ENCODE assay signal across 19 mouse cellular contexts in the genomic region with DNA sequence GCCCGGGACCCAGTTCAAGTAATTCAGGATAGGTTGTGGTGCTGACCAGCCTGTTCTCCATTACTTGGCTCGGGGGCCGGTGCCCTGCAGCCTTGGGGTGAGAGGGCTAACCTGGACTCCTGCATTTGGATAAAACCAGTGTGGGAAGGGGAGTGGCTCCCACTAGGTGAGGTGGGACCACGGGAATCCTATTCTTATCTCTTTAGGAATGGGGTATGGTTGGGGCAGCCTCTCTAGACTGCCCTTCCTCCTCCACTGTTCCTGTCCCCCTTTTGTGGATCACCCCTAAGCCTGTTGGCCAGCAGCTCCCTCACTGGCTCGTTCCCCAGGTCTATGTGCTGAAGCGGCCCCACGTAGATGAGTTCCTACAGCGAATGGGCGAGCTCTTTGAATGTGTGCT. TPM values are rescaled to one million over a fixed set of nuclear protein-coding genes. Genes with fewer than 3 reads are reported as not detected.
DNase-seq lines count a peak whose midpoint lies in the region; ATAC-seq lines count a peak whose summit lies in the region.
"Had no signal": no experiment of that assay in that cellular context is flagged by ENCODE, and none has a peak within 500 bp of the region (broad histone marks: within the 10 kb centered on the region; RNA-seq: fewer than 3 reads in every experiment).

No protein-coding gene starts in this region.

- H3K9me3 ChIP-seq in heart, embryonic 13.5 days, result no peaks in the 10 kb centered on the region
- no peaks in the 10 kb centered on the region for H3K9me3 ChIP-seq in heart, embryonic 10.5 days
- no peaks in the 10 kb centered on the region for H3K9me3 ChIP-seq in midbrain, embryonic 10.5 days (replicated peaks)
- H3K9me3 ChIP-seq in midbrain, embryonic 13.5 days, result no peaks in the 10 kb centered on the region
- H3K9me3 ChIP-seq in liver, embryonic 15.5 days (replicated peaks), result no peaks in the 10 kb centered on the region

- H3K4me2 ChIP-seq in heart, embryonic 13.5 days, result no peak overlapping the region
- no peak overlapping the region for H3K4me2 ChIP-seq in midbrain, embryonic 13.5 days (replicated peaks)
- no peak overlapping the region for H3K4me2 ChIP-seq in liver, embryonic 15.5 days
- H3K4me2 ChIP-seq: hindbrain, embryonic 14.5 days had no signal

- H3K36me3 ChIP-seq in heart, embryonic 13.5 days, result peaks cover 26% of the 10 kb centered on the region
- peaks cover 28% of the 10 kb centered on the region for H3K36me3 ChIP-seq in heart, embryonic 10.5 days
- peaks cover 30% of the 10 kb centered on the region for H3K36me3 ChIP-seq in midbrain, embryonic 10.5 days
- H3K36me3 ChIP-seq in midbrain, embryonic 13.5 days, result peaks cover 20% of the 10 kb centered on the region
- peaks cover 25% of the 10 kb centered on the region for H3K36me3 ChIP-seq in liver, embryonic 15.5 days (replicated peaks)

- peaks cover 44% of the 10 kb centered on the region for H3K4me1 ChIP-seq in heart, embryonic 13.5 days
- peaks cover 54% of the 10 kb centered on the region for H3K4me1 ChIP-seq in heart, embryonic 10.5 days
- H3K4me1 ChIP-seq in midbrain, embryonic 10.5 days, result peaks cover 67% of the 10 kb centered on the region
- peaks cover 50% of the 10 kb centered on the region for H3K4me1 ChIP-seq in midbrain, embryonic 13.5 days (replicated peaks)
- peaks cover 76% of the 10 kb centered on the region for H3K4me1 ChIP-seq in liver, embryonic 15.5 days (replicated peaks)

- WGBS in heart, embryonic 13.5 days, result 84% methylated on average over 9 of the region's 9 CpGs
- WGBS in heart, embryonic 10.5 days, result 87% methylated on average over 9 of the region's 9 CpGs
- WGBS in midbrain, embryonic 10.5 days, result 94% methylated on average over 9 of the region's 9 CpGs
- WGBS in midbrain, embryonic 13.5 days, result 96% methylated on average over 9 of the region's 9 CpGs
- WGBS in liver, embryonic 15.5 days (ENCODE audit: insufficient replicate concordance), result 80% methylated on average over 9 of the region's 9 CpGs

- no peak overlapping the region for H3K27ac ChIP-seq in heart, embryonic 13.5 days (replicated peaks)
- no peak overlapping the region for H3K27ac ChIP-seq in heart, embryonic 10.5 days
- no peak overlapping the region for H3K27ac ChIP-seq in midbrain, embryonic 10.5 days (replicated peaks)
- H3K27ac ChIP-seq in midbrain, embryonic 13.5 days, result no peak overlapping the region
- H3K27ac ChIP-seq in liver, embryonic 15.5 days (replicated peaks), result peak overlapping the region; percentile 16
- H3K27ac ChIP-seq: hindbrain, embryonic 14.5 days had no signal

- ATAC-seq in heart, embryonic 13.5 days (ENCODE audit: extremely low read depth, insufficient number of reproducible peaks, low FRiP score, low TSS enrichment), result no peak
- no peak for ATAC-seq in midbrain, embryonic 13.5 days
- ATAC-seq in liver, embryonic 15.5 days (ENCODE audit: insufficient read depth), result no peak
- ATAC-seq: forebrain, embryonic 14.5 days had no signal

- H3K27me3 ChIP-seq in heart, embryonic 13.5 days (replicated peaks), result no peaks in the 10 kb centered on the region
- no peaks in the 10 kb centered on the region for H3K27me3 ChIP-seq in heart, embryonic 10.5 days (ENCODE audit: insufficient read depth, poor library complexity, severe bottlenecking)
- H3K27me3 ChIP-seq in midbrain, embryonic 10.5 days (ENCODE audit: low read depth, poor library complexity, severe bottlenecking), result peaks cover 17% of the 10 kb centered on the region
- peaks cover 17% of the 10 kb centered on the region for H3K27me3 ChIP-seq in midbrain, embryonic 13.5 days
- no peaks in the 10 kb centered on the region for H3K27me3 ChIP-seq in liver, embryonic 15.5 days

- 0 out of 2 replicates have a peak overlapping the region, but pooled peaks have one; percentile 8 for H3K9ac ChIP-seq in heart, embryonic 13.5 days
- no peak overlapping the region for H3K9ac ChIP-seq in midbrain, embryonic 13.5 days (replicated peaks)
- H3K9ac ChIP-seq in liver, embryonic 15.5 days, result no peak overlapping the region
- H3K9ac ChIP-seq: hindbrain, embryonic 14.5 days; lung, embryonic 14.5 days had no signal

- H3K4me3 ChIP-seq in heart, embryonic 13.5 days, result no peak overlapping the region
- no peak overlapping the region for H3K4me3 ChIP-seq in heart, embryonic 10.5 days
- 0 out of 2 replicates have a peak overlapping the region, but pooled peaks have one; percentile 97 for H3K4me3 ChIP-seq in midbrain, embryonic 10.5 days
- H3K4me3 ChIP-seq in midbrain, embryonic 13.5 days (replicated peaks), result no peak overlapping the region
- H3K4me3 ChIP-seq in liver, embryonic 15.5 days (replicated peaks), result no peak overlapping the region

- peak; percentile 20 for DNase-seq in cerebellum, adult 8-10 months
- DNase-seq in cerebellum, postnatal 14 days, result no peak
- DNase-seq in heart, embryonic 10.5 days (ENCODE audit: low spot score), result no peak
- no peak for DNase-seq in midbrain, embryonic 10.5 days (ENCODE audit: low spot score)
- no peak for DNase-seq in lung, postnatal 14 days
- DNase-seq: cerebellum, postnatal 25 days; gastrocnemius, postnatal 25 days; heart, postnatal 10 days; kidney, adult 18-20 months; layer of hippocampus, adult 9-11 months; lung, embryonic 14.5 days; lung, postnatal 4 days; thymus, postnatal 14 days had no signal

RNA-seq across cellular contexts. Expression of a gene that starts 3.0 kb away (rescaled TPM):
- 57.3 and 60.4 TPM in 2 replicates for polyA plus RNA-seq in heart, embryonic 13.5 days (2015; fragmentation: Nextera tagmentation; extraction: Ambion mirVana)
- polyA plus RNA-seq in heart, embryonic 10.5 days (2016; fragmentation: Nextera tagmentation; extraction: Ambion mirVana), result 55.9 and 69.2 TPM in 2 replicates
- 31.8 and 34.4 TPM in 2 replicates for polyA plus RNA-seq in midbrain, embryonic 10.5 days (2016; fragmentation: Nextera tagmentation; extraction: Ambion mirVana)
- polyA plus RNA-seq in midbrain, embryonic 13.5 days (2015; fragmentation: Nextera tagmentation; extraction: Ambion mirVana), result 17.2 and 18.6 TPM in 2 replicates
- 44.8 and 48.4 TPM in 2 replicates for polyA plus RNA-seq in liver, embryonic 15.5 days (2015; fragmentation: Nextera tagmentation; extraction: Ambion mirVana)

RNA-seq across cellular contexts. Expression of a gene that starts 14.9 kb away (rescaled TPM):
- 0.19 and 0.45 TPM in 2 replicates for polyA plus RNA-seq in heart, embryonic 13.5 days (2015; fragmentation: Nextera tagmentation; extraction: Ambion mirVana)
- 0.94 and 1.1 TPM in 2 replicates for polyA plus RNA-seq in heart, embryonic 10.5 days (2016; fragmentation: Nextera tagmentation; extraction: Ambion mirVana)
- polyA plus RNA-seq in midbrain, embryonic 10.5 days (2016; fragmentation: Nextera tagmentation; extraction: Ambion mirVana), result 0.15 and 0.25 TPM in 2 replicates
- polyA plus RNA-seq in midbrain, embryonic 13.5 days (2015; fragmentation: Nextera tagmentation; extraction: Ambion mirVana), result 0.20 and 0.30 TPM in 2 replicates
- 0.76 and 0.99 TPM in 2 replicates for polyA plus RNA-seq in liver, embryonic 15.5 days (2015; fragmentation: Nextera tagmentation; extraction: Ambion mirVana)
- polyA plus RNA-seq: erythroblast, embryonic 14.5 days had no signal

RNA-seq across cellular contexts. Expression of a gene that starts 19.3 kb away (rescaled TPM):
- 2.8 and 3.1 TPM in 2 replicates for polyA plus RNA-seq in heart, embryonic 13.5 days (2015; fragmentation: Nextera tagmentation; extraction: Ambion mirVana)
- polyA plus RNA-seq in heart, embryonic 10.5 days (2016; fragmentation: Nextera tagmentation; extraction: Ambion mirVana), result 1.1 and 1.6 TPM in 2 replicates
- 1.4 and 2.2 TPM in 2 replicates for polyA plus RNA-seq in midbrain, embryonic 10.5 days (2016; fragmentation: Nextera tagmentation; extraction: Ambion mirVana)
- polyA plus RNA-seq in midbrain, embryonic 13.5 days (2015; fragmentation: Nextera tagmentation; extraction: Ambion mirVana), result 0.94 and 2.9 TPM in 2 replicates
- polyA plus RNA-seq in liver, embryonic 15.5 days (2015; fragmentation: Nextera tagmentation; extraction: Ambion mirVana), result 14.0 and 17.0 TPM in 2 replicates

RNA-seq across cellular contexts. Expression of a gene that starts 32.4 kb away (rescaled TPM):
- polyA plus RNA-seq in heart, embryonic 13.5 days (2015; fragmentation: Nextera tagmentation; extraction: Ambion mirVana), result 0.33 and 0.38 TPM in 2 replicates
- 0.20 and 0.28 TPM in 2 replicates for polyA plus RNA-seq in heart, embryonic 10.5 days (2016; fragmentation: Nextera tagmentation; extraction: Ambion mirVana)
- 0.12 and 0.22 TPM in 2 replicates for polyA plus RNA-seq in midbrain, embryonic 10.5 days (2016; fragmentation: Nextera tagmentation; extraction: Ambion mirVana)
- 0.41 and 0.62 TPM in 2 replicates for polyA plus RNA-seq in midbrain, embryonic 13.5 days (2015; fragmentation: Nextera tagmentation; extraction: Ambion mirVana)
- polyA plus RNA-seq in liver, embryonic 15.5 days (2015; fragmentation: Nextera tagmentation; extraction: Ambion mirVana), result 0.06 TPM in 1 of 2 replicates, not detected in the other
- polyA plus RNA-seq: erythroblast, embryonic 14.5 days had no signal
